Mouse (Mus musculus) left cerebral cortex, adult 2 months (tissue): ENCODE results near the gene Iffo2. TPM values are rescaled to one million over a fixed set of nuclear protein-coding genes. Genes with fewer than 3 reads are reported as not detected.

Experiments
- DNase-seq, 2 experiments: peaks; one replicate each; pipeline ENCODE4 v3.0.0; 2021 to 2022; ENCODE audit warnings: low spot score in 2 of 2, mixed read lengths in 1 of 2; ENCODE audit errors: extremely low spot score in 1 of 2
- H3K27ac ChIP-seq: fragments of 200-600 bp; 2 replicates; pipeline ENCODE4 v1.8.1; 2022
- H3K4me3 ChIP-seq: fragments of 200-600 bp; 2 replicates; pipeline ENCODE4 v1.8.1; 2022
- CTCF ChIP-seq: fragments of 200-600 bp; IDR thresholded peaks from 2 replicates; pipeline ENCODE4 v1.8.1; 2022; ENCODE audit warnings: antibody characterized with exemption, mild to moderate bottlenecking, moderate library complexity
- intact Hi-C: fragments of 180-260 bp; cut with DNase I; formaldehyde crosslinking; loops from one replicate; pipeline ENCODE4 v1.15.1; 2025
- total RNA-seq, 2 experiments: library from RNA; stranded (reverse); gene quantifications; 2 replicates each; pipeline ENCODE4 v1.2.3; 2021

Iffo2 gene
- total RNA-seq, 2 experiments from 2014 or later, result 18.8 to 20.0 TPM

DNA sequence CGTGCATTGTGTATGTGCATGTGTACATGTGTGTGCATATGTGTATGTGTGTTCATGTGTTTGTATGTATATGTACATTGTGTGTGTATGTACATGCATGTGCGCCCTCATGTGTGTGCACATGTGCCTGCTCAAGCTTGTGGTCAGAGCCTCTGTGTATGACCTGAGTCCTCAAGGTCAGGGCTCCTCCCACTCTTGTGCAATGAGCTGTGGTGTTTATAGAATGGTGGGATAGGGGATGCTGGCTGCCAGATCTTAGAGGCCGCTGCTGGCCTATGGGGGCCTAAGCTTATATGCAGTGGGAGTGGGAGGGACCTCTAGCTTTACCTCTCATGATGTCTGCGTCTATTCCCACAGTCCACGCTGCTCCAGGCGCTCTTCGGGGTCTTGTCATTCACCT is 55.4 kb downstream of the Iffo2 start:
- no peak for DNase-seq
- intact Hi-C loops, result no loop called here
- no peak overlapping the region for H3K27ac ChIP-seq
- no peak overlapping the region for H3K4me3 ChIP-seq
- no peak for TF ChIP-seq CTCF

DNA sequence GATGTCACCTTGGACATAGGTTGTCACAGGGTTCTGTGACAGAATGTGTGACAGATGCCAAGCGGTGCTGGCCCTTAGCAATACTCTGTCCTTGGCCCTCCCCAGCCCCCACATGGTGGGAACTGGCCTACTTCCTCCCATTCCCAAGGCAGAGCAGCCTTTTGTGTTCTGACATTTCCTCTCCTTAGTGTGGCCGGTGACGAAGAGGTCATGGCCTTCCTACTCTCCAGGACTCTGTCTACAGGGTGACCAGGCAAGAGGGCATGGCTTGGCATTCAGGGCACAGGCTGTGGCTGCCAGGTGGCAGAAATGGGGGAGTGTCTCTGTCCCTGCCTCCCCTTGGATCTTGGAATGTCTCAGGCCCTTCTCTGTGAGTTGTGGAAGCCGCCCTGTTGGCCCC is 57.0 kb downstream of the Iffo2 start:
- no peak for TF ChIP-seq CTCF
- intact Hi-C loops, result no loop called here
- Histone ChIP-seq H3K27ac (no peak overlapping the region; the same call in 1 of the 2 replicates), H3K4me3 (no peak overlapping the region)
- DNase-seq, result no peak

GRCm38 (mm10) chr4:139587773-139588172 is 57.4 kb downstream of the Iffo2 start:
- no peak for DNase-seq
- intact Hi-C loops, result no loop called here
- no peak for TF ChIP-seq CTCF
- Histone ChIP-seq H3K4me3 (no peak overlapping the region), H3K27ac (peak overlapping the region; percentile 32; the same call in 1 of the 2 replicates)

- intact Hi-C loops, result no loop called here
- DNase-seq, result no peak
- no peak overlapping the region for H3K27ac ChIP-seq
- TF ChIP-seq CTCF, result no peak
- no peak overlapping the region for H3K4me3 ChIP-seq
These were observed 59.1 kb downstream of the Iffo2 start for GRCm38 (mm10) chr4:139589351-139590027.

DNA sequence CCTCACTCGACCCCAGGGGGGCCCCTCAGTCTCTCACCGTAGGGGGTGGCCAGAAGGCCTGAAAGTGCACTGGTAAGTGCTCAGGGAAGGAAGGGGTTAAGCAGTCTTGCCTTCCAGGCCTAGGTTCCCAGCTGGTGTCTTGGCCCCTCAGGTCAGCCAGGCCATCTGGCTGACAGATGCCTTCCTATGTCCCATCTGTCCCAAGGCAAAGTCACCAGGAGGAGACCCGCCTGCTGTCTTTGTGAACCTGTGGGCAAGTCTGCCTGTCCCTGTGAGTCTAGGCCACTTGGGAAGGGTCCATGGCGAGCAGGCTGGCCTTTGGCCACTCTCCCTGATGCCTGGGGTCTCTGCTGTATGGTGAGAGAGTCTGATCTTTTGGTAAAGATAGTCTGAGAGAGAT is 60.1 kb downstream of the Iffo2 start:
- intact Hi-C loops, result no loop called here
- TF ChIP-seq CTCF, result no peak
- no peak overlapping the region for H3K27ac ChIP-seq
- DNase-seq, result no peak
- no peak overlapping the region for H3K4me3 ChIP-seq

- TF ChIP-seq CTCF, result no peak
- Histone ChIP-seq H3K27ac (peak overlapping the region; percentile 30; the same call in 1 of the 2 replicates), H3K4me3 (no peak overlapping the region)
- DNase-seq, result no peak
- intact Hi-C loops, result no loop called here
These were observed 62.5 kb downstream of the Iffo2 start for GRCm38 (mm10) chr4:139592895-139593294.

- H3K4me3 ChIP-seq, result no peak overlapping the region
- H3K27ac ChIP-seq, result peak overlapping the region; percentile 30; the same call in 1 of the 2 replicates
- intact Hi-C loops, result no loop called here
- TF ChIP-seq CTCF, result no peak
- DNase-seq, result no peak
These were observed 63.0 kb downstream of the Iffo2 start for GRCm38 (mm10) chr4:139593383-139593782.

- peak; percentile 35 for TF ChIP-seq CTCF
- H3K27ac ChIP-seq, result no peak overlapping the region
- intact Hi-C loops, result no loop called here
- no peak overlapping the region for H3K4me3 ChIP-seq
- no peak for DNase-seq
These were observed 63.7 kb downstream of the Iffo2 start for GRCm38 (mm10) chr4:139594062-139594461.

DNA sequence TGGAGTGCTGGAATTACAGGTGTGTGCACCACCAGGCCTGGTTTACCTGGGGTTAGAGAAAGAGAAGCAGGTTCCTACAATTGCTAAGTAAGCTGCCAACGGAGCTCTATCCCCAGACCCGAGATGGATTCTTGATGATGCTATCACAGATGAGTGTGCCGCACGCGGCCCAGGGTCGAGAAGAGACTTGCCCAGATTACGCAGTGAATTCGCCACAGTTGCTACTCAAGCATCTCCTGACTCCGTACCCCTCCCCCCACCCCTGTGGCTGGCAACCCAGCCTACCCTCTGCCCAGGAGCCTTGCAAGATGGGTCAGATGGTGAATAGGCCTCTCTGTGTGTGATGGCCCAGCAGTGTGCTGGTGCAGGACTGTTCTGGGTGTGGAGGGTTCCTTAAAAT is 66.4 kb downstream of the Iffo2 start:
- no peak for DNase-seq
- no peak overlapping the region for H3K4me3 ChIP-seq
- intact Hi-C loops, result no loop called here
- H3K27ac ChIP-seq, result no peak overlapping the region
- TF ChIP-seq CTCF, result no peak

GRCm38 (mm10) chr4:139597286-139598284 is 67.2 kb downstream of the Iffo2 start:
- Histone ChIP-seq H3K4me3 (no peak overlapping the region), H3K27ac (peak overlapping the region; percentile 85)
- intact Hi-C loops, result no loop called here
- no peak for TF ChIP-seq CTCF
- DNase-seq, result no peak

DNA sequence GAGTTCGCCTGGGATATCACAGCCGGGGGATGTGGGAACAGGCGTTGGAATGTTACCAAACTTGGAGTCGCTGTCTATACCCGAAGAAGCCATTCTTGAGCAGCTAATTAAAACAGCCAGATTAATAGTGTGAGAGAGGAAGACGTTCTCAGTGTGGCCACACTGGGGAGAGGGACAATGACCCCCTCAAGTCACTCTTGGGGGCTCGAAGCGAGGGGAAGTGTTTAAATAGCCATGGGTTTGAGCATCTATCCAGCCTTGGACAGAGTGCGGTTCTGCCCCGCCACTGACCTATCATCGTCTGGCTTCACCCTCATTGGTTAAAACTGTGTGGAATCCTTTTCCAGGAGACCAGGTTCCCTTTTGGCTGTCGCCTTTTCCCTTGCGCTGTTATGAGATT is 68.0 kb downstream of the Iffo2 start:
- peak overlapping the region; percentile 85 for H3K27ac ChIP-seq
- DNase-seq, result no peak
- no peak for TF ChIP-seq CTCF
- intact Hi-C loops, result no loop called here
- no peak overlapping the region for H3K4me3 ChIP-seq

GRCm38 (mm10) chr4:139598950-139599518 is 68.7 kb downstream of the Iffo2 start:
- Histone ChIP-seq H3K4me3 (0 out of 2 replicates have a peak overlapping the region, but pooled peaks have one; percentile 11), H3K27ac (peak overlapping the region; percentile 85)
- intact Hi-C loops, result no loop called here
- DNase-seq, result peak; percentile 58 to 64
- no peak; the same call in 1 of the 2 replicates for TF ChIP-seq CTCF
